Mouse (Mus musculus) limb, embryonic 15.5 days (tissue): ENCODE results near the gene Rnf144a. TPM values are rescaled to one million over a fixed set of nuclear protein-coding genes. Genes with fewer than 3 reads are reported as not detected.

Source experiments
- ATAC-seq: fragments of 200-750 bp; cut with Nextera tagmentation; 2 replicates; pipeline ENCODE4 v1.8.0; 2017; ENCODE audit warnings: low read depth, moderate TSS enrichment; ENCODE audit not compliant: insufficient number of reproducible peaks, low FRiP score, low TSS enrichment
- H3K27ac ChIP-seq: fragments of 300-500 bp; sonication (generic); 2 replicates; pipeline ENCODE4 v1.5.1; 2015; ENCODE audit warnings: moderate library complexity, mild to moderate bottlenecking, inconsistent platforms
- H3K27me3 ChIP-seq: fragments of 300-500 bp; sonication (generic); 2 replicates; pipeline ENCODE4 v1.6.1; 2015; ENCODE audit warnings: inconsistent platforms
- H3K36me3 ChIP-seq: fragments of 300-500 bp; sonication (generic); 2 replicates; pipeline ENCODE4 v1.6.1; 2015; ENCODE audit warnings: inconsistent platforms
- H3K4me1 ChIP-seq: fragments of 300-500 bp; sonication (generic); 2 replicates; pipeline ENCODE4 v1.6.1; 2015; ENCODE audit warnings: inconsistent platforms
- H3K4me2 ChIP-seq: fragments of 300-500 bp; sonication (generic); 2 replicates; pipeline ENCODE4 v1.6.1; 2015; ENCODE audit warnings: mild to moderate bottlenecking, inconsistent platforms
- H3K4me3 ChIP-seq: fragments of 300-500 bp; sonication (generic); 2 replicates; pipeline ENCODE4 v1.5.1; 2015; ENCODE audit warnings: mild to moderate bottlenecking, inconsistent platforms
- H3K9ac ChIP-seq: fragments of 300-500 bp; sonication (generic); 2 replicates; pipeline ENCODE4 v1.6.1; 2015; ENCODE audit warnings: inconsistent platforms
- H3K9me3 ChIP-seq: fragments of 300-500 bp; sonication (generic); 2 replicates; pipeline ENCODE4 v1.6.1; 2016; ENCODE audit warnings: inconsistent platforms
- WGBS: fragments of 180-500 bp; shearing (Covaris S2); methylation state at CpG from one replicate; pipeline ENCODE4 v1.1.7; 2015; 5-methylcytosine and 5-hydroxymethylcytosine counted together
- polyA plus RNA-seq: library from polyadenylated mRNA; unstranded; fragments of >200 nt; fragmentation: Nextera tagmentation; extraction: Ambion mirVana; gene quantifications from 2 replicates; pipeline ENCODE4 v1.2.1, GENCODE M21; 2015

Gene Rnf144a
- polyA plus RNA-seq, 1 experiment from 2014 or later = 39.7 TPM

DNA sequence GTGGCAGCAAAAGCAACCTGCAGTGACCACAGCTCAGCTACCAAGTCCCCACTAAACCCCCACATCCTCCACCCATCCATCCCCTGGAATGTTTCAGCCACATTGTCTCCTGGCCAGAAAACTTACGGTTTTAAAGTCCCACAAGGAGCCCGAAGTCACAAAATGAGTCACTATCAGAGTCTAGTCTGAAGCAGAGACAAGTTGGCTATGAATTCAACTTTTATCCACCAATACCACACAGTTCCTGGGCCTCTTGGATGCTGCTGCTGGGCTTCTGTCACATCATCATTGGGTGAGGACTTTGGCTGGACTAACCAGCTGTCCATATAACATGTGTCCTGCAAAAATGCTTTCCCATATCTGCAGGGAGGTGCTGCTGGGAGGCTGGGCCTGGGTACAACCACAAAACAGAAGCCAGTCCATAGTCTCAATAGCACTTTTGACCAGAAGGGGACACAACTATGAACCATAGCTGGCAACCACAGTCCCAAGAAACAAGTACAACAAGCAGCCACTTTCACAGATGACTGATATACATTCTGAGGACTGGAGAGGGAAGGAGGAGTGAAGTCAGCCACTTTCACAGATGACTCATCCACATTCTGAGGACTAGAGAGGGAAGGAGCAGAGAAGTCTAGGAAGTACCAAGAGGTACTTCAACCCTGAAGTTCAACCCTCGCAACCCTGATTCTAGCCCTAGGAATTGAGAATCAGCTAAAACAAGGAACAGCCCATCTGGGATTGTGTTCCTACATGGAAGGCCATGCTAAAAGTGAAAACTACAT lies 49.3 kb downstream of the Rnf144a start:
- H3K4me1 ChIP-seq = peaks cover 14% of the 10 kb centered on the region
- no peaks in the 10 kb centered on the region for H3K9me3 ChIP-seq
- no peak overlapping the region for H3K4me2 ChIP-seq
- H3K27ac ChIP-seq = no peak overlapping the region
- no peaks in the 10 kb centered on the region for H3K27me3 ChIP-seq
- H3K4me3 ChIP-seq = no peak overlapping the region
- no peak overlapping the region for H3K9ac ChIP-seq
- ATAC-seq = no peak
- WGBS = 85% methylated on average over 3 of the region's 3 CpGs
- H3K36me3 ChIP-seq = no peaks in the 10 kb centered on the region; the same call in 1 of the 2 replicates

DNA sequence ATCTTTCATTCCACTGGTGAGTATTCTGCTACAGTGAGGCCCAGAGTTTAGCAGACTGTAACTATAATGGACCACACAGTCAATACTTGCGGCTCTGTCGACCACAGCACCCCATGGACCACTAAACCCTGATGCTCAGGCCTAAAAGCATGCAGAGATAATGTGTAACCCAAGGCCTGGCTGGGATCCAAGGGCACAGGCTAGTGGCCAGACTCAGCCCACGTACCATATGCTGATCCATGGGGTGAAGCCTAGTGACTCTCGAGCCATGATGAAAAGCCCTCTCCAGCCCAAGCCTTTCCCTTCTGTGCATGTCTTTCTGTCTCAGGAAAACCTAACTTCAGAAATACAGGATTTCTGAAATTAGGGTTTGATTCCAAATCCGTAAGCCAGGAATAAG lies 50.2 kb downstream of the Rnf144a start:
- Histone ChIP-seq H3K4me2 (no peak overlapping the region), H3K9me3 (no peaks in the 10 kb centered on the region), H3K36me3 (no peaks in the 10 kb centered on the region), H3K27ac (peak overlapping the region; percentile 22; the same call in 1 of the 2 replicates), H3K4me3 (no peak overlapping the region), H3K9ac (no peak overlapping the region), H3K27me3 (no peaks in the 10 kb centered on the region), H3K4me1 (peaks cover 14% of the 10 kb centered on the region)
- 73% methylated on average over 5 of the region's 5 CpGs for WGBS
- no peak for ATAC-seq

DNA sequence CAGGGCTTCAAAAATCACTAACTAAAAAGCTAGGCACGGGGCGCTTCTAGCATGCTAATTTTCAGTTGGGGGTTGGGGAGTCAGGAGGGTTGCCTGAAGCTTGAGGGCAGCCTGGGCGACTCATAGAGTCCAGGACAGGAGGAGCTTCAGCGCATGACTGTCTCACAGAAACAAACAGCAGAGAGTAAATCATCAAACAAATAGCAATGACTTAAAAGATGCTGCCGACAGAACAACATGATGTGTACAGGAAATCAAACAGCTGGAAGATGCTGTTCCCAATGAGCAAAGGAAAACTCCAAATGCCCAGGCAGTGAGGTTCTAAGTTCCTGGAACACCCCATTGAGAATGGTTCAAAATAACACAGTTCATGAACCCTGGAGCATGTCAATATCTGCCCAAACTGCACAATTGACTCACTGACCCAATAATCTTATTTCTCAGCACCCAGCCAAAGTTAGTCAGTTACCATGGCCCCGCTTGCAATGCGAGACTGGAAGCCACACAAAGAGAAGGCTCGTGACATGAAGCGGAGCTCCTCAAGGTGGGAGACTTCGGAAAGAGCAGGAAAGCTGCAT lies 54.0 kb downstream of the Rnf144a start:
- Histone ChIP-seq H3K9ac (no peak overlapping the region), H3K27ac (no peak overlapping the region)
- no peak for ATAC-seq

DNA sequence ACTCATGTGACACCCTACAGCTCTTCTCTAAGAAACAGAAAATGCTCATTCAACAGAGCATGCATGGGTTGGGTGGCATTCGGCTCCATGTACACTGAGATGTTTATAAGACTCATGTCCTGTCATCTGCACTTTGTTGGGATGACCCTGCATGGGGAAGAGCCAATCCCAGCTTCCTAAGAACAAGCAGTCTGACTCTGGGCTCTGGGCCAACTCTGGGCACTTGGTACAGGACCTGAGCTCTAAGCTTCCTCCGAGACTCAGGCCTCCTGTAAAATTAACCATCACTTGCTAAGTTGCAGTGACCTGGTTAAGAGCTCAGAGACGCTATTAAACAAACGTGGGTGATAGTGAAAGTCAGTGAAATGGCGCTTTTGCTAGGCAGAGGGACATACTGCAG lies 55.2 kb downstream of the Rnf144a start:
- H3K9ac ChIP-seq = no peak overlapping the region
- 75% methylated on average over 5 of the region's 5 CpGs for WGBS
- no peak overlapping the region for H3K4me2 ChIP-seq
- H3K36me3 ChIP-seq = no peaks in the 10 kb centered on the region; the same call in 1 of the 2 replicates
- H3K27me3 ChIP-seq = no peaks in the 10 kb centered on the region
- no peak overlapping the region for H3K4me3 ChIP-seq
- no peak for ATAC-seq
- no peaks in the 10 kb centered on the region for H3K9me3 ChIP-seq
- H3K27ac ChIP-seq = no peak overlapping the region
- H3K4me1 ChIP-seq = peaks cover 5% of the 10 kb centered on the region; the same call in 1 of the 2 replicates

More for the DNA sequence above, 54.0 kb downstream of the Rnf144a start:
- H3K4me3 ChIP-seq = no peak overlapping the region
- peaks cover 13% of the 10 kb centered on the region for H3K4me1 ChIP-seq
- H3K36me3 ChIP-seq = no peaks in the 10 kb centered on the region; the same call in 1 of the 2 replicates
- H3K4me2 ChIP-seq = no peak overlapping the region
- no peaks in the 10 kb centered on the region for H3K27me3 ChIP-seq
- 85% methylated on average over 10 of the region's 10 CpGs for WGBS
- no peaks in the 10 kb centered on the region for H3K9me3 ChIP-seq

DNA sequence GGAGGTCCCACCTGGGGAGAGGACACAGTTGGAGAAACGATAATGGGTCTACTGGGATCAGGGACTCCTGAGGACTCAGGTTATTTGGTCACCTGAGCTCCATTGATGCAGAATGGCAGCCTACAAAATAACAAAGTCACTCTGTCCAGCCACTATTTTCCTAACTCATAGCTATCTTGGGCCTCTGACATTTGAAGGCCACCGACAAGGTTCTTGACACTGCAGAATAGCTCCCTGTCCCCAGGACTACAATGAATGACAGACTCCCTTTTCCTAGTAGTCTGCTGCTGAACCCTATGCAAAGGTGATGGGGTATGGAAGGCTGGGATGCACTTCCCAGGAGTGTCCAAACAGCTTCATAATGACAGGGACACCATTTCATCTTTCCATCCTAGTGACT lies 55.8 kb downstream of the Rnf144a start:
- 93% methylated on average over 2 of the region's 2 CpGs for WGBS
- no peaks in the 10 kb centered on the region for H3K9me3 ChIP-seq
- no peak for ATAC-seq

DNA sequence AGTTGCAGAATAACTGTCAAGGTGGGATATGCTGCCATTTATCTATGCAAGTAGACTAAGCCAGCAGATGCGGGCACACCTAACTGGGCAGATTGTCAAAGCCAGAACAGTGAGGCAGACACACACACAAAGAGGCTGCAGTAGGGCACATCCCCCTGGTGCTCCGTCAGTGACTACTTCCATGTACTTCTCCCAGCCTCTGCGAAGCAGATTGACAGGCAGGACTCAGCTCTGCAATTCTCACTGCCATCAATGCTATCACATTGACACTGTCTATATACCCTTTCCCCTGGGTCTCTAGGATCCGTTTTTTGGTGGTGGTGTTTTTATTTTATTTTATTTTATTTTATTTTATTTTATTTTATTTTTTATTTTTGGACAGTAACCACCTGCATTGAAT lies 57.8 kb downstream of the Rnf144a start:
- Histone ChIP-seq H3K27ac (no peak overlapping the region), H3K9ac (no peak overlapping the region), H3K9me3 (no peaks in the 10 kb centered on the region), H3K36me3 (peaks cover 3% of the 10 kb centered on the region; the same call in 1 of the 2 replicates), H3K4me1 (peaks cover 5% of the 10 kb centered on the region; the same call in 1 of the 2 replicates), H3K4me3 (no peak overlapping the region), H3K27me3 (no peaks in the 10 kb centered on the region), H3K4me2 (no peak overlapping the region)
- WGBS = 85% methylated on average over 4 of the region's 4 CpGs
- no peak for ATAC-seq

More for the DNA sequence above, 55.8 kb downstream of the Rnf144a start:
- Histone ChIP-seq H3K4me3 (no peak overlapping the region), H3K36me3 (no peaks in the 10 kb centered on the region; the same call in 1 of the 2 replicates), H3K4me1 (peaks cover 5% of the 10 kb centered on the region; the same call in 1 of the 2 replicates), H3K27ac (no peak overlapping the region), H3K27me3 (no peaks in the 10 kb centered on the region), H3K9ac (no peak overlapping the region), H3K4me2 (no peak overlapping the region)

DNA sequence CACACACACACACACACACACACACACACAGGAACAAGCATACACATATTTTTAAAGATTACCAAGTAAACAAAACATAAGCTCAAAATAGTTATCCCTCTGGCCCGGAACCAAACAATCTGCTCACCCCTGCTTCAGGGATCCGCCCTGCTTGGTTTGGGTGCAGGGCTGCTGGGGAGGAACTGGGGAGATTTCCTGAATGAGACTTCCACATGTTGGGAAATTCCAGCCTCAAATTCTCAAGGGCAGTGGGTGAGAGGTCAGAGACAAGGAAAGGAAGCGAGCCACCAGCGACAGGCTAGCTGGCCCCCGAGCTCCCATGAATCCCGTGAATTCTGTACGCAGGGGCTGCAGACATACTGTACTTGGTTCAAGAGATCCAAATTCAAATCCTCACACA lies 58.9 kb downstream of the Rnf144a start:
- ATAC-seq = no peak
- H3K27me3 ChIP-seq = no peaks in the 10 kb centered on the region
- 72% methylated on average over 7 of the region's 7 CpGs for WGBS
- no peak overlapping the region for H3K9ac ChIP-seq
- H3K27ac ChIP-seq = no peak overlapping the region
- H3K9me3 ChIP-seq = no peaks in the 10 kb centered on the region
- H3K4me3 ChIP-seq = no peak overlapping the region
- peaks cover 5% of the 10 kb centered on the region; the same call in 1 of the 2 replicates for H3K4me1 ChIP-seq
- no peak overlapping the region for H3K4me2 ChIP-seq
- H3K36me3 ChIP-seq = peaks cover 6% of the 10 kb centered on the region; the same call in 1 of the 2 replicates

DNA sequence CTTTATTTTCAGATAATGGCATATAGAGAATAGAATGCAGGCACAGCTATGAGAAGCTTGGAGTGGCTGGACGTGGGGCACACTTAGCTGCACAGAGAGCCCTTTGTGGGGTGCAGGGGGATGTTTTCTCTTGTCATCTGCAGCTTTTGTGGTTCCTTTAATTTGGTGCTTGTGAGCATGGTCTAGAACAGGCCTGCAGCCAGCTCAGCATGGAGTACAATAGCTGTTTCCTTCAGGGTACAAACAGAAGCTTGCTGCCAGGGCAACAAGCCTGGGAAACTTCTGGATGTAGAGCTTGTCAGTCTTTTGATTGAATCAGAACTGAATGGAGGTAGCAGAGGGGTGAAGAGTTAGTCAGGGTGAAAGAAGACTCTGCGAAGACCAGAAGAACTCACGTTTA lies 63.7 kb downstream of the Rnf144a start:
- H3K9ac ChIP-seq = no peak overlapping the region
- no peaks in the 10 kb centered on the region for H3K9me3 ChIP-seq
- 77% methylated on average over 3 of the region's 3 CpGs for WGBS
- H3K4me3 ChIP-seq = no peak overlapping the region
- peaks cover 4% of the 10 kb centered on the region; the same call in 1 of the 2 replicates for H3K4me1 ChIP-seq
- H3K4me2 ChIP-seq = no peak overlapping the region
- no peak overlapping the region for H3K27ac ChIP-seq
- H3K36me3 ChIP-seq = peaks cover 7% of the 10 kb centered on the region; the same call in 1 of the 2 replicates
- no peak for ATAC-seq
- H3K27me3 ChIP-seq = no peaks in the 10 kb centered on the region

DNA sequence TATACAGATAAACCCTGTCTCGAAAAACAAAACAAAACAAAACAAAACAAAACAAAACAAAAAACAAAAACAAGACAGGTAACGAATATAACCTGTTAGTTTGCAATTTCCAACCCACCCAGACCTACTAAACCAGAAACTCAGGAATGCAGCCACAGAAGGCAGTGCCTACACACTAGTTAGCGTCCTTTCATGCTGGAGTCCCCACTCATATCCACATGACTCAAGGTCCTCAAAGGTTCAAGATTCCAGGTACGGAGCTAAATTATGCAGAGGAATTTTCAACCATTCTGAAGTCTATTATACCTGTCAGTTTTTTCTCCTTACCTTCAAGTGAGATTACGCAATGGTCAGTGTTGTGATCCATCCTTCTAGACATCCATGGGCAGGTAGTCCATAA lies 70.6 kb downstream of the Rnf144a start:
- no peak overlapping the region for H3K4me2 ChIP-seq
- no peak overlapping the region for H3K27ac ChIP-seq
- H3K9me3 ChIP-seq = no peaks in the 10 kb centered on the region
- no peak overlapping the region for H3K4me3 ChIP-seq
- H3K4me1 ChIP-seq = no peaks in the 10 kb centered on the region
- ATAC-seq = no peak
- H3K27me3 ChIP-seq = no peaks in the 10 kb centered on the region
- 90% methylated on average over 5 of the region's 5 CpGs for WGBS
- peaks cover 1% of the 10 kb centered on the region; the same call in 1 of the 2 replicates for H3K36me3 ChIP-seq
- no peak overlapping the region for H3K9ac ChIP-seq

DNA sequence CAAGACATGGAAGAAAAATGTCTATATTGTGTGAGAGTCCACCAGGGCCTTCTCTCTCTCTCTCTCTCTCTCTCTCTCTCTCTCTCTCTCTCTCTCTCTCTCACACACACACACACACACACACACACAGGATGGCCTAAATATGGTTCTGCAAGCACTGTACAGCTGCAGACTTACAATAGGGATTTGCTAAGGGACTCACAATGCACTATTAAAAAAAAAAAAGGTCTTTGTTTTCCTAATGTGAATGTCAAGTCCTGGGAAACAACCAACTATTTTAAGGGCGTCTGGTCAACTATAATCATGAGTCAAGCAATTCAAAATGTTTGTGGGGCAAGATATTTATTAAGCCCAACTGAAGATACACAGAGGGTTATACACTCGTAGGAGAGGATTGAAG lies 71.9 kb downstream of the Rnf144a start:
- H3K36me3 ChIP-seq = peaks cover 6% of the 10 kb centered on the region; the same call in 1 of the 2 replicates
- no peak overlapping the region for H3K4me2 ChIP-seq
- no peak for ATAC-seq
- H3K4me3 ChIP-seq = no peak overlapping the region
- no peak overlapping the region for H3K27ac ChIP-seq
- no peaks in the 10 kb centered on the region for H3K27me3 ChIP-seq
- WGBS = 66% methylated on average over 2 of the region's 2 CpGs
- H3K9me3 ChIP-seq = no peaks in the 10 kb centered on the region
- H3K9ac ChIP-seq = no peak overlapping the region
- no peaks in the 10 kb centered on the region for H3K4me1 ChIP-seq

DNA sequence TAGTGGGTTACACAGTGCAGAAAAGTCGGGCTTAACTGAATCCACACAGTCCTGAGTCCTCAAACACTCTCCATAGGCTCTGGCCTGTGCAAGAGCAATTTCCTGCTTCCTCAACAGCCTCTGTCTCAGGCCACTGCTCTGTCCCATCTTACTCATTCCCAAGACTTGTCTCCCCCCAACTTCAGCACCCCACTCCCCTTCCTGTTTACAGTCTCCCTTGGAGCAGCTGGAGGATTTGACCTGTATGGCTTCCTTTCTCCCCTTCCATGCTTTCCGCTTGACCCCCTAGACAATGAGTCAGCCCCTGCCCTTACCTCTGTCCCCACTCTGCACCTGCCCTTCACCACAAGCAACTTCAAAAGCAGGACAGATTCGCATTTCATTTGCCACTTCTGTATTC lies 72.4 kb downstream of the Rnf144a start:
- H3K36me3 ChIP-seq = peaks cover 10% of the 10 kb centered on the region; the same call in 1 of the 2 replicates
- H3K9ac ChIP-seq = no peak overlapping the region
- H3K4me3 ChIP-seq = no peak overlapping the region
- H3K27me3 ChIP-seq = no peaks in the 10 kb centered on the region
- ATAC-seq = no peak
- no peak overlapping the region for H3K4me2 ChIP-seq
- H3K9me3 ChIP-seq = no peaks in the 10 kb centered on the region
- 83% methylated on average over 3 of the region's 3 CpGs for WGBS
- H3K27ac ChIP-seq = no peak overlapping the region; the same call in 1 of the 2 replicates
- H3K4me1 ChIP-seq = no peaks in the 10 kb centered on the region

DNA sequence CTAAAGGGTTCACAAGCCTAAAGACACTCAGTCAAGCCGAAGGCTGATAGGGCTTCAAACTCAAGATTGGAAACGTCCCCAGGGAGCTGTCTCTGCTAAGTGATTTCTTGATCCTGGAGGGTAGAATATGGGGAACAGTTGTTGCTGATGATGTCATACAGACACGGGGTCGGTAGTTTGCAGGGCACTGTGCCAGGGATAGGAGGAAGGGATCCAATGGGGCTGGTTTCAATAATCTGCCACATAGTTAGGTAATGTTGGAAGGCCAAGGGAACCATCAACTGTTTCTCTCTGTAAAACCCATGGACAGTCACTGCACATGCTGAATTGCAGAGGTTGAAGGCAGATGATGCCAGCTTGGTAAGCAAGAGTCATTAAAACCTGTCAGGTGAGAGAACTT lies 73.0 kb downstream of the Rnf144a start:
- no peak overlapping the region; the same call in 1 of the 2 replicates for H3K27ac ChIP-seq
- H3K4me1 ChIP-seq = no peaks in the 10 kb centered on the region
- H3K9me3 ChIP-seq = no peaks in the 10 kb centered on the region
- no peak overlapping the region for H3K4me3 ChIP-seq
- WGBS = 34% methylated on average over 4 of the region's 4 CpGs
- no peaks in the 10 kb centered on the region for H3K27me3 ChIP-seq
- peaks cover 13% of the 10 kb centered on the region for H3K36me3 ChIP-seq
- H3K4me2 ChIP-seq = no peak overlapping the region
- no peak for ATAC-seq
- no peak overlapping the region for H3K9ac ChIP-seq
